Mouse (Mus musculus): ENCODE results near the gene Atf3.
"Not testable (repeated sequence)": the region's sequence is repeated elsewhere in the genome, so short reads cannot be mapped to it uniquely, and the experiment has no call there.

Atf3 gene

GRCm38 (mm10) chr1:191153052-191153451 lies 64.8 kb downstream of the Atf3 start:
- no peak for DNase-seq (ENCODE audit: low read depth, low spot score)

DNA sequence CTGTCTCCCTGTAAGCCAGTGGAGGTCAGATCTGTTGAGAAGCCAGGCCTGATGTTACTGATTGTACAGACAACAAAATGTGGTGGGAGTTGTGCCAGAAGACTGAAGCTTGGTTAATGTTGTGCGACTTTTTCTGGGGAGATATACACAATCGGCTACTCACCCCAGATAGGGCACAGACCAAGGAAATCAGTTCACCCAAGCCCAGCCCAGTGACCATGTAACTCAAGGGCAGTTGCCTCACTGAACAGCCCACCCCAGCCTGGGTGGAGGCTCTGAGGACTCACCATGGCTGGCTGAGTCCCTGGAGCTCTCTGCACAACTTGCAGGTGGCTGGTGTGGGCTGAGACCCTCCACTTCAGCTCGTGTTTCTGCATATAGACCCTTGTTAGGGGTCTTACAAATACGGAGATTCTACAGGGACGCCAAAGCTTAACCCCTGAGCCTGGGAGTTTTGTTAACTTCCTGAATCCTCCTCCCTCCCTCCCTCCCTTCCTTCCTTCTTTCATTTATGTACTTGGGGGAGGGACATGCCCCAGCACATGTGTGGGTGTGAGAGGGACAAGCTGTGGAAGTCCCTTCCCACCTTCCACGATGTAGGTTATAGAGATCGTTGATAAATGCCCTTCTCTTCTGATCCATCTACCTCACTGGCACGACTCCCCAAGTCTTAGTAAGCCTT lies 66.8 kb downstream of the Atf3 start:
- no peak for DNase-seq (ENCODE audit: low read depth, low spot score)

DNA sequence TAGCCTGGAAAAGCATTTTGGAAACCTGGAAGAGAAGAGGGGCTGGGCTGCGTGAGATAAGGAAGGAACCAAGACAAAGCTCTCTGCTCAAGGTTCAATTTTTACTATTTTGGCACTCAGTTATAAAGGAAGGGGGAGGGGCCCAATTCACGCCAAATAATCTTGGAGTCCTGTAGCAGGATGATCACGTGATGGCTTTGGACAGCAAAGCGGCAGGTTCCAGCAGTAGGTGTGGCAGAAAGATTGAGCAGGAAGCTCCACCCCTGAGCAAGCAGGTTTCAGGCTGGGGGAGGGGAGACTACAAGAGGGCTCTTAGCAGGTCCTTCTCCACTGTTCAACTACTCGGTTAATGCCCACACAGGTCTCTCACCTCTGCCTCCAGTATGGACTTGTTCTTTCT lies 68.3 kb downstream of the Atf3 start:
- not testable (repeated sequence) for DNase-seq (ENCODE audit: low read depth, low spot score)

DNA sequence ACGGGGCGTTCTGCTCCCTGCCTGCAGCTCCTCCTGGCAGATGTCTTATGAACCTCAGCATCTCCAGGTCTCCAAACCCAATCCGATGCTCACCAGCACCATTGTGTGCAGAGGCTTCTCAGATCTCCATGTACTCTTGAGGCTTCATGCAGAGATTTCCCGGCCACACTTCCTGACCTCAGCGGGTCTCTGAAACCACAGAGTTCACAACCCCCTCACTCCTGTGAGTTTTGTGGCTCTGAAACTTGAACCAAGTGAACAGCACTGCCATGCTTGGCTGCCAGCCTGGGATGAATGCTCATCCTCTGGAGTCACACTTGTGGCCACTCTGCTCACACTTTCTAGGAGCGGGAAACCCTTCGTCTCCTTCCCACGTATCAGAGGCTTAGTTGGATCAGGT lies 76.9 kb downstream of the Atf3 start:
- DNase-seq (ENCODE audit: low read depth, low spot score): no peak

DNA sequence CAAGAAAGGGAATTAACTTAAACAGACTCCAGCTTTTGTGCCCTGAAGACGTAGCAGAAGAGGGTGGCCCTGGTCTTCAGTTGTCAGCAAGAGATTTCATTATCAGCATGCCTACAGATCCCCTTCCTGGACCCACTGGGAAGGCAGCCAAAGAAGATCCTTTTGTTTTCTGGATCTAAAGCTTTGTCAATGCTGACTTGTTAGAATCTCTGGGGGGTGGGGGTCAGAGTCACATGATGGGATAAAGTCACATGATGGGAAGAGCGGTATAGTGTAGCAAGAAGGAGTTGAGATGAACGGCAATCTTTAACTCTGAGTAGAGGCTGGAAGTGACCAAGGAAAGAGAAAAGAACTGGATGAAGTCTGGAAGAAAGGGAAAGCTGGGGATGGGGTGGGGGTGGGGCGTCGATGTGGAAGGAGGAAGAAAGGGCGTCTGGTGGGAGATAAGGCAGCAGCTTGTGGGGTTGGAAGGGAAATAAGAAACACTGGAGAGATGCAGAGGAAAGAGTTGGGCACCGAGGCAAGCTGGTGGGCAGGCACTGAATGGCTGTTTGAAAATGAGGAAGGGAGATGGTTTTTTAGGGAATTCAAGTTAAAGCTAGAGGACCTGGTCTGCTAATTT lies 78.9 kb downstream of the Atf3 start:
- no peak for DNase-seq (ENCODE audit: low read depth, low spot score)

- no peak for DNase-seq (ENCODE audit: low read depth, low spot score)
These were observed 79.4 kb downstream of the Atf3 start for GRCm38 (mm10) chr1:191138436-191138835.

- no peak for DNase-seq (ENCODE audit: low read depth, low spot score)
These were observed 82.4 kb downstream of the Atf3 start for GRCm38 (mm10) chr1:191135406-191135805.

DNA sequence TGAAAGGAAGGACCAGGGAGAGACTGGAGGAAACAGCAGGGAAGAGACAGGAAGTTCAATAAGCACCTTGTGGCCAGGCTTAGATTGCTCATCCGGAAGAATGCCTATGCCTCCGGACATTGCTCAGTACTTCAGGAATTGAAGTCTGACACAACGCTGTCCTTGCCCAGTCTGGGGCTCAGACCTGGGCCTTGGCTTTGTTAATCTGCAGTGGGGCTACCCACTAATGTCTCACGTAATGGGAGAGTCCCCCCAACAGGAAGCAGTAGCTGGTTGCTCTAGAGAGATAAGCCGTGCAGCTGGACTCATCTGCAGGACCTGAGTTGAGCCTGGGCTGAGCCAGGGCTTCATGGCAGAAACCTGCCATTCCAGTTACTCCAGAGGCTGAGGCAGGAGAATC lies 84.9 kb downstream of the Atf3 start:
- DNase-seq (ENCODE audit: low read depth, low spot score): no peak

DNA sequence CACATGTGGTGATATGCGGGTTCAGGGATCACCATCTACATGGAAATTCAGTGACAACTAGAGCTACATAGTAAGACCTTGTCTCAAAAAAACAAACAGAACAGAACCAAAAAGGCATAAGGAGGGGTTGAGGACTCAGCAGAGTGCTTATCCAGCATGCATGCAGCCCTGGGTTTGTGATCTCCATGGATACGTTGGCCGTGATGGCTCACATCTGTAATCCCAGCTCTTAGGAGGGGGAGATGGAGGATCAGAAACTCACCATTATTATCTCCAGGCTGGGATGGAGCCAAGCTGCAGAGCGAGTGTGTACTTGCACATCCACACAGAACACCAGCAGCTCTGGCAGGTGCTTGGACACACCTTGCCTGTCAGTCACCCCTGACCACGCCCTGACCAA lies 85.6 kb downstream of the Atf3 start:
- no peak for DNase-seq (ENCODE audit: low read depth, low spot score)

DNA sequence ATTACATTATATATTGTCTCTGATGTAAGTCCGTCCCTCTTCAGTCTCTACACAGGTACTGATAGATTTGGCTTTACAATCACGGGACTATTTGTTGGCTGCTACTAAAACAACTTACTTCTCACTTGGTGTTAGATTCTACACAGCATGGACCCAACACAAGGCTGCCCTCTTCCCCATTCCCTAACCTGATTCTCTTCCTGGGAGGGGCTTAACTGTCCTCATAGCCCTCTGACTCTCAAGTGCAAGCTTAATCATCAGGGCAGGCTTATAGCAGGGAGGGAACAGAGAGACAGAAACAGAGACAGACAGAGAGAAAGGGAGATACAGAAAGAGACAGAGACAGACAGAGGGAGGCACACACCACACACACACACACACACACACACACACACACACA lies 86.1 kb downstream of the Atf3 start:
- no peak for DNase-seq (ENCODE audit: low read depth, low spot score)

DNA sequence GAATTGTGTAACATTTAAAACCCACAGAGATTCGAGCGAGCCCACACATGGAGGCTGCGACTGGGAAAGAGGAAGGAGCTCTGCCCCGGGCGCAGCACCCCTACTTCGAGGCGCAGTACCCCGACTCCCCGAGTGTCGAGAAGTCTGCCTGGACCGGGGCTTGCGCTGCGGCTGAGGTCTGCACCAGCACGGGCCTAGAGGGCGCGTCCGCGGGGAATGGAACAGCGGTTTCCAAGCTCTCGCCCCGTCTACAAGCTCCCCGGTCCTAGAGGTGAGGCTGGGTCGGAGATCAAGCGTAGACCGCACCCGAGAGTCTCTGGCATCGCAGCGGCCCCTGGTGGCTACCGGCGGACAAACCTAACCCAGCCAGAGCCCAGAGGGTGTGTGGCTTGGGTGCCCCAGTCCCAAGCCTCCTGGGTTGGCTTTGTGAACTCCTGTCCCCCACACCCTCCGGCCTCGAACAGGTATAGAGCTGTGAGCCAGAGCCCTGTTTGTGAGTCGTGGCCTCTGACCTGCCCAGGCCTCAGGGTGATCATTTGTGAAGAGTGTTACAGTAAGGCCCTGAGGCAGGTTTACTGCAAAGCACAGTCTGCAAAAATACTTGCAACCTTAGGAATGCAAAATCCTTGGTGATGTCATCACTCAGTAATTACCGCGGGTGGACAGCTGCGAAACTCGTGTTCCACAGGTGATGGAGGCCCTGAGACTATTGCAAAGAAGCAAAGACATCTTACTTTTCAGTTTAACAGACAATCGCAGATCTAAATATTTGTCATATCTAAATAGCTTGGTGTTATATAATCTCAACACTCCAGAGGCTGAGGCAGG lies 91.8 kb downstream of the Atf3 start:
- no peak for DNase-seq (ENCODE audit: low read depth, low spot score)

DNA sequence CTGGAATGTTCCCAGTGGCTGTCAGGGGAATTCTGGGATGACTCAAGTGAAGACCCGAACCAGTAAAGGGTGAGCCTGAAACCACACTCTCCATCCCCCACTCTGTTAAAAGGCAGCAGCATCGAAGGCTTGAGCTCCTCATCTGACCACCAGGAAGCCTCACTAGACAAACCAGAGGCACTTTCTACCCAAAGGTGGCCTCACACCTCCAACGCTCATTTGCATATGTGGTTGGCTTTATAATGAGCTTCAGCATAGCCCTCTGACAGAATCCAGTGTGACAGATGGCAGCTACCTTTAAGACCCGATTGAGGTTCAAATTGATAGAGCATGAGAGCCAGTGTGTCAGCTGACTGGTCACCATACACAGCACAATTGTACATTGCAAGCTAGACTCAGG lies 93.6 kb downstream of the Atf3 start:
- DNase-seq (ENCODE audit: low read depth, low spot score): no peak

GRCm38 (mm10) chr1:191123696-191124095 lies 94.1 kb downstream of the Atf3 start:
- DNase-seq (ENCODE audit: low read depth, low spot score): no peak

- DNase-seq (ENCODE audit: low read depth, low spot score): no peak
These were observed 95.1 kb downstream of the Atf3 start for GRCm38 (mm10) chr1:191122744-191123143.

Data from brain, embryonic 18.5 days (tissue).